Mouse (Mus musculus) gastrocnemius, postnatal 10 days (tissue): ENCODE data around the gene Gstm1. TPM values are rescaled to one million over a fixed set of nuclear protein-coding genes. Genes with fewer than 3 reads are reported as not detected.
"Not testable (repeated sequence)": the region's sequence is repeated elsewhere in the genome, so short reads cannot be mapped to it uniquely, and the experiment has no call there.

Experiments used
- DNase-seq: peaks from one replicate; pipeline ENCODE4 v3.0.0; 2021; ENCODE audit warnings: mixed read lengths
- total RNA-seq, 2 experiments: library from RNA; stranded (reverse); gene quantifications; 2 replicates each; pipeline ENCODE4 v1.2.3; 2021

The Gstm1 gene
- total RNA-seq, 2 experiments from 2014 or later = 61.3 to 67.2 TPM

DNA sequence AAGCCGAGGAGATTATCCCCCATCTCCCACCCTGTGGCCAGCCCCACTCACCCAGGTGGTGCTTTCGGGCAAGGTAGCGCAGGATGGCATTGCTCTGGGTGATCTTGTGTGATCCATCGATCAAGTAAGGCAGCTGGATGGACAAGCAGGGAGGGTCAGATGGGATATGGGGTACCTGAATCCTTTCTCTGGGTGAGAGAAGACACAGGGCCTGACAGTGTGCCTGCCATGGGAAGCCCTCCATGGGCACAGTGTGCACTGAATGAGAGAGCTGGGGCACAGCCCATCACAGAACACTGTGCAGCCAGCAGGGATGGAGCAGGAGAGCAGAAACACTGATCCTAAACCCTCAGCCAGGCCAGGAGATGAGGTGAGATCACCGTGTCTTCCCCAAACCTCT is 1.3 kb downstream of the Gstm1 start:
- DNase-seq = not testable (repeated sequence)

DNA sequence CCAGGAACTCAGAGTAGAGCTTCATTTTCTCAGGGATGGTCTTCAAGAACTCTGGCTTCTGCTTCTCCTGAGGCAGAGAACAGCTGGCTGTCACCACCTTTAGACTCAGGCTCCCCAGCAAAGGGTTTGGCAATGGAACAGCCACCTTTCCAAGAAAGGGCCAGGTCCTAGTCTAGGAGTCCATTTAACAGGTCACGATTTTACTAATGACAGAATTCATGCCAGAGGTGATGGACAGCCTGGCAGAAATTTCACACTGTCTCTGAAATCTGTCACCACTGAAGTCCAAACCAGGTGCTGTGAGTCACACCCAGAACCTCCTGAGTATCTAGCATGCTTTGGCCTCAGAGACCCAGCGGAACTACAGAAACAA is 2.8 kb downstream of the Gstm1 start:
- no peak for DNase-seq

DNA sequence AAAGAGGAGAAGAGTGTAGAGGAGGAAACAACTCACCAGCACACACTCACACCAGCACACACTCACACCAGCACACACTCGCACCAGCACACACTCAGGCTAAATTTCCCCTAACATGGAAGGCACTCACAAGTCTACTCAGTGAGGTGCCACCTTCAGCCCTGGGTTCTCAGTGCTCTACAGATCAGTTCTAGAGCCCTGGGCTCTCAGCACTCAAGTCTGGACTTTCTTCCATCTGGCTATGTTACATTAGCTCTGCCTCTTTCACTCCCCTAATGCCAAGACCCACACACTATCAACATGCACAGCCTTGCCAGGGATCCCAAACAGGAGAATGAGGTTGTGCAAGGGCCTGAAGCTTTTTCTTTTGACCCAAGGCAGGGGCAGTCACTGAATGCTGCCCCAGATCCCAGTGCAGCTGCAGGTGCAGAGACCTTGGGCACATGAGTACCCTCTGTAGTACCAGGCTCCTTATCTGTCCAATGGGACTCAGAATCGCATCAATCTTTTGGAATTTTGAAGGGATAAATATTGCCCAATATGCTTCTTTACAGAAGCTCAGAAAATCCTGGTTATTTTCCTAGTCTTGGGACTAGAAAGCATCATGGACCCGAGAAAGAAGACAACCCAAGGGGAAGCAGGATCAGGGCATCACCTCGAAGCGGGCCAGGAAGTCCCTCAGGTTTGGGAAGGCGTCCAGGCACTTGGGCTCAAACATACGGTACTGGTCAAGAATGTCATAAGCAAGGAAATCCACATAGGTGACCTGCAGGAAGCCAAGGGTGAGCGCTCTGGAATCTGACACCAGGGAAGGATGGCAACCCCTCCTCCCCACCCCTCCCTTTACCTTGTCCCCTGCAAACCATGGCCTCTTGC is 3.4 kb downstream of the Gstm1 start:
- DNase-seq = no peak

GRCm38 (mm10) chr3:108013331-108013871 is 4.4 kb downstream of the Gstm1 start:
- DNase-seq = peak; percentile 34

DNA sequence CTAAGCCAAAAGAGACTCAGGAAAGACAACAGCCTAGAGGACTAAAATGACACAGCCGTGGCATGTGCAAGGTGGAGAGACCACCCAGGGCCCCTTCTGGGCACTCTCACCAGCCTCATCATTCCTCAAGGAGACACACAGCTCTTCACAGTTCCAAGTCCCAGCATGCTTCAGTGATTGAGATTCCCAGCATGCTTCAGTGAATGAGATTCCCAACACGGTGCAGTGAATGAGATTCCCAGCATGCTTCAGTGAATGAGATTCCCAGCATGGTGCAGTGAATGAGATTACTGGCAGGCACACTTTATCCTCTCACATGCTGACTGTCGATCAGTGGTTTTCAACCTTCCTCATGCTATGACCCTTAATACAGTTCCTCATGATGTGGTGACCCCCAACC is 6.2 kb downstream of the Gstm1 start:
- DNase-seq = no peak

GRCm38 (mm10) chr3:108010286-108010685 is 7.5 kb downstream of the Gstm1 start:
- DNase-seq = no peak

GRCm38 (mm10) chr3:108002021-108002420 is 15.8 kb downstream of the Gstm1 start:
- no peak for DNase-seq

- no peak for DNase-seq
Observed at GRCm38 (mm10) chr3:107999491-107999890, 18.3 kb downstream of the Gstm1 start.

GRCm38 (mm10) chr3:107998591-107998990 is 19.2 kb downstream of the Gstm1 start:
- no peak for DNase-seq

DNA sequence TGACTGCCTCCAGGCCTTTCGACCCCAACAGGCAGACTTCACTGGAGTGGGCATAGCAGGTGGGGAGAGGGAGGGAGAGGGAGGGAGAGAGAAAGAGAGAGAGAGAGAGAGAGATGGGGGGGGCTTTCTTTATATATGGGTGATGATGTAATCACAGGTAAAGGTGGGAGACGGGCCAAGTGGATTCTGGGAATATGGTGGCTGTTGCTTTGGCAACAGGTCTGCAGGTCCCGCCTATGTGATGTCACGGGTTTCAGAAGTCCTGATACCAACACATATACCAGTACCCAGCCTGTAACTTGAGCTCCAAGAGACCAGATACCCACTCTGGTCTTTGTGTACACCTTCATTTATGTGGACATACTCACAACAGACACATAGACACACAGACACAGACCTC is 21.2 kb downstream of the Gstm1 start:
- DNase-seq = no peak

DNA sequence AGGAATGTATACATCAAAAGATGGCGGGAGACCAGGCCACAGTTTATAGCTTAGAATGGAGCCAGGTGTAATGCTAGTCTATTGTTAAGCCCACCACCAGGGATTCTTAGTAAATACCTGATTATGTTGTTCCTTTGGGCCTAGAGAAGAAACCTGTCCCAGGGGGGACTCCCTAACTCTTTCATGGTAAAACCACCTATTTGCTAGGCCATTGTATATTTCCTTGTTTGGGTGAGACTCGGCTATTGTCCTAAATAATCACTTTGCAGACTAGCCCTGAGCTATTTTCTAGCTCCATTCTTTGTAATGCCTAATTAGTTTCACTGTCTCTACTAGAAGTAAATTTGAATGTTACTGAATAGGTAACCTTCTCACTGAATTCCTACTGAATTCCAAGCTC is 21.8 kb downstream of the Gstm1 start:
- DNase-seq = not testable (repeated sequence)

GRCm38 (mm10) chr3:107986041-107986562 is 31.7 kb downstream of the Gstm1 start, which contains the start of gene Gstm2:
TSS of gene Gstm2 (minus strand) at chr3:107986453.
- peak; percentile 28 for DNase-seq

DNA sequence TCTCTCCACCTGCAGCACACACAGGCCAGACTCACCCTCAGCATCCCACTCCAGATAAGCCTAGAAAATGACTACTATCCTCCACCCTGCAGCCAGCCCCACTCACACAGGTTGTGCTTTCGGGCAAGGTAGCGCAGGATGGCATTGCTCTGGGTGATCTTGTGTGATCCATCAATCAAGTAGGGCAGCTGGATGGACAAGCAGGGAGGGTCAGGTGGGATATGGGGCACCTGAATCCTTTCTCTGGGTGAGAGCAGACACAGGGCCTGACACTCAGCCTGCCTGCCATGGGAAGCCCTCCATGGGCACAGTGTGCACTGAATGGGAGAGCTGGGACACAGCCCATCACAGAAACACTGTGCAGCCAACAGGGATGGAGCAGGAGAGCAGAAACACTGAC is 32.6 kb downstream of the Gstm1 start:
- not testable (repeated sequence) for DNase-seq

DNA sequence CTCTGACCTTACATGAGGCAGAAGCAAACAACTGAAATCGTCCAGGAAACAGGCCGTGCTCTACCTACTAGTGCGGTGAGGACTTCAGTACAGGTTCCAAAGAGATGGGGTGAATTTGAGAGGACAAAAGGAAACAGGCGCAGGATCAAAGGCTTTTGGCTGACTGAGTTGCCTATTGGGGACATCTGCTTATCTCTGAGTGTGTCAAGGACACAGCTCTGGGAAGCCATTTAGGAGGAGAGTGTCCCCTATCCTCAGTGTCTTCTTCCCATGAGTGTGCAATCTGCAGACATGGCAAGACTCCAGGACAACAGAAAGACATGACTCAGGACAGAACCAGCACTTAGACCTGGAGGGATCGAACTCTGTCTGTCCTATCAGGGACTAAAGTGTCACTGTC is 33.3 kb downstream of the Gstm1 start:
- DNase-seq = no peak

- no peak for DNase-seq
Observed at GRCm38 (mm10) chr3:107983771-107984170, 34.0 kb downstream of the Gstm1 start.

DNA sequence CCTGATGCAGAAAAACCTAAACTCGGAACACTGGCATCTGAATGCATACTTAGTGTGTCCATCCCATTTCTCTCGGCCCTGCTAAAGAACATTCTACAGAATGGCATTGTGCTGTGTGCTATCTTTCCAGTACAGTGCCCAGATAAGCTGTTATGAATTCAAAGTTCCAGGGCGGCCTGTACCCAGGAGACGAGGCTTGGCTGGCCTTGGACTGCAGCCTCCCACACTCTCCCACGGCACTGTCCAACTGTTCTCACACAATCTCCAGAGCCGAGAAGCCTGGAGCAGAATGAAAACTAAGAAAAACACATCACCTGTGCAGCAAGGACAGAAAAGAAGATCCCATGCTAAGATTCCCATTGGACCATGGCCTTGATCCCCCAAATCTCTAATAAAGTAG is 35.0 kb downstream of the Gstm1 start:
- no peak for DNase-seq

GRCm38 (mm10) chr3:107981261-107981660 is 36.5 kb downstream of the Gstm1 start:
- DNase-seq = no peak

GRCm38 (mm10) chr3:107977691-107978090 is 40.1 kb downstream of the Gstm1 start:
- no peak for DNase-seq

DNA sequence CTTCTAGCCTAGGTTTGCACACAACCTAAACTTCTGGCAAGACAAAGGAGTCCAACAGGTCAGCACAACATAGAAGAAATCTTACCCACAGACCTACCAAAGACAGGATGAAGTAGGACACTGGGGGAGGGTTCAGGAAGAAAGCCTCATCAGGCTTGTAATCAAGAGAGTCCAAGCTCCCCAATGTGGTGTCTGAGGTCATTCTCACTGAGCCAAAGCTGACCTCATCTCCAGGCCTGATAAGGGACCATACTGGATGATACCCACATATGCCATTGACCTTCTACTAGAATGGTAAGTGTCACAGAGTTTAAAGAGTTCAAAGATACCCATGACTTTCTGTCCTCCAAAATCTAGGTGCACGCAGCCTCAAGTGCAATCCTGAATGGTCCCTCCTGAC is 43.5 kb downstream of the Gstm1 start:
- no peak for DNase-seq

- no peak for DNase-seq
Observed at GRCm38 (mm10) chr3:107972070-107972469, 45.7 kb downstream of the Gstm1 start.

- not testable (repeated sequence) for DNase-seq
Observed at GRCm38 (mm10) chr3:107971101-107971500, 46.7 kb downstream of the Gstm1 start.

GRCm38 (mm10) chr3:107968724-107969395 is 48.9 kb downstream of the Gstm1 start, which contains the start of gene Gstm3:
TSS of gene Gstm3 (minus strand) at chr3:107969283.
- DNase-seq = no peak

DNA sequence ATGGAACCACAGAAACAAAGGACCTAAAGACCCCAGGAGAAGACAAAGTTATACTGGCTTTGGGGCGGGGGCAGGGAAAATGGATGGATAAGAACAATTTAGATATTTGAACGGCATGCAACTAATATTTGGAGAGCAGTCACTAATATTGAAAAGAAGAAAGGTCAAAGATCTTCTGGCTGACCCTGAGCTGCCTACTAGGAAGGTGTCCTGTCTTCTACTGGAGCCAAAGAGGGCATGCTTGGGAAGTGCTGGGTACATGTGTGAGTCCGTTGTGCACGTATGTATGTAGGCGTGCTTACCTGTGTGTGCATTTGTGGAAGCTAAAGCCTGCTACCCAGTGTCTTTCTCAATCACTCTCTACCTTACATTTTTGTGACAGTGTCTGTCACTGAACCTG is 51.1 kb downstream of the Gstm1 start:
- DNase-seq = no peak
